Mouse (Mus musculus) cerebellum, adult 9-10 months (tissue): Measurements from ENCODE around the gene Pakap.
A peak's percentile ranks its signal among the peaks of the same experiment; 100 is the strongest.
"Not testable (repeated sequence)": the region's sequence is repeated elsewhere in the genome, so short reads cannot be mapped to it uniquely, and the experiment has no call there.

ENCODE experiments used
- DNase-seq: peaks from one replicate; pipeline ENCODE4 v3.0.0; 2022

Gene Pakap

GRCm38 (mm10) chr4:57886066-57886887 is 318.3 kb downstream of the Pakap start:
- no peak for DNase-seq

- no peak for DNase-seq
These were observed 318.9 kb downstream of the Pakap start for GRCm38 (mm10) chr4:57886888-57887230.

GRCm38 (mm10) chr4:57888246-57888645 is 320.3 kb downstream of the Pakap start:
- DNase-seq, result no peak

GRCm38 (mm10) chr4:57888978-57889377 is 321.0 kb downstream of the Pakap start:
- not testable (repeated sequence) for DNase-seq

- no peak for DNase-seq
These were observed 321.8 kb downstream of the Pakap start for GRCm38 (mm10) chr4:57889773-57890172.

- no peak for DNase-seq
These were observed 324.1 kb downstream of the Pakap start for GRCm38 (mm10) chr4:57892001-57892586.

- no peak for DNase-seq
These were observed 327.2 kb downstream of the Pakap start for GRCm38 (mm10) chr4:57895140-57895539.

- DNase-seq, result no peak
These were observed 327.9 kb downstream of the Pakap start for GRCm38 (mm10) chr4:57895902-57896301.

GRCm38 (mm10) chr4:57896631-57897030 is 328.7 kb downstream of the Pakap start:
- DNase-seq, result no peak

GRCm38 (mm10) chr4:57901210-57901609 is 333.2 kb downstream of the Pakap start:
- DNase-seq, result no peak

- no peak for DNase-seq
These were observed 334.6 kb downstream of the Pakap start for GRCm38 (mm10) chr4:57902619-57903018.

- DNase-seq, result peak; percentile 43
These were observed 336.2 kb downstream of the Pakap start for GRCm38 (mm10) chr4:57904211-57904610.

- no peak for DNase-seq
These were observed 336.7 kb downstream of the Pakap start for GRCm38 (mm10) chr4:57904638-57905037.

- DNase-seq, result no peak
These were observed 338.7 kb downstream of the Pakap start for GRCm38 (mm10) chr4:57906708-57907107.

- no peak for DNase-seq
These were observed 340.9 kb downstream of the Pakap start for GRCm38 (mm10) chr4:57908860-57909259.

GRCm38 (mm10) chr4:57913021-57913420 is 345.0 kb downstream of the Pakap start:
- DNase-seq, result no peak

GRCm38 (mm10) chr4:57914193-57915190 is 346.5 kb downstream of the Pakap start:
- peak; percentile 12 for DNase-seq

GRCm38 (mm10) chr4:57915216-57915965 is 347.4 kb downstream of the Pakap start:
- DNase-seq, result peak; percentile 87

- DNase-seq, result peak; percentile 57
These were observed 348.3 kb downstream of the Pakap start, which contains the start of gene D630039A03Rik for GRCm38 (mm10) chr4:57916201-57916661. Gene D630039A03Rik (minus strand): TSS chr4:57916297.

GRCm38 (mm10) chr4:57916711-57917110 is 348.7 kb downstream of the Pakap start:
- no peak for DNase-seq

- DNase-seq, result no peak
These were observed 351.8 kb downstream of the Pakap start for GRCm38 (mm10) chr4:57919494-57920423.
